Mouse (Mus musculus) megakaryocyte, embryonic 14.5 days (primary cell): ENCODE measurements around the gene Tbccd1.

Experiments used
- FLI1 ChIP-seq: IDR thresholded peaks from 2 replicates; pipeline ENCODE4 v1.6.1; 2012; ENCODE audit warnings: low read length, inconsistent platforms, mixed read lengths
- GATA1 ChIP-seq: IDR thresholded peaks from 3 replicates; pipeline ENCODE4 v1.6.1; 2012; ENCODE audit warnings: mixed read lengths, low read length, inconsistent platforms, borderline replicate concordance

DNA sequence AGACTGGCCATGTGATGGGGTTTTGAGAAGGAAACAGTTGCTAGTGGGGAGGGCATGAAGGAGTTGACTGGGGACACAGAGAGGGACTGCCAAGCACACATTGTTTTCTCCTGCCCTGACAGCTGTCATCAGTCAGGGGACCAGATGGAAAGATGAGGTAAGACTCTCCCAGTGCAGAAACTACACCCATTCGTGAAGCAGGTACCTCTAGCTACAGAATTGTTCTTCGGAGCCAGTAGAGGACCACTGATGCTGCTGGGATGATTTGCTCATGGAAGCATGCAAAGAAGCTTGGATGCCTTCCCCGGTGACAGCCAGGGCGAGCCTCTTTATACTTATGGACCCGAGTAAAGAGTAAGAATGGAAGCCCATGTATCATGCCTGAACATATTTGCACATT, 59.9 kb downstream of the Tbccd1 start:
- TF ChIP-seq GATA1, result 0 out of 3 replicates have a peak, but pooled peaks have one; percentile 6
- no peak for TF ChIP-seq FLI1
